Mouse (Mus musculus) hindbrain, embryonic 12.5 days (tissue): ENCODE results near the gene Rnf19b. TPM values are rescaled to one million over a fixed set of nuclear protein-coding genes. Genes with fewer than 3 reads are reported as not detected.

Experiments used
- ATAC-seq: fragments of 200-750 bp; cut with Nextera tagmentation; 2 replicates; pipeline ENCODE4 v1.8.0; 2017; ENCODE audit warnings: moderate TSS enrichment; ENCODE audit not compliant: low FRiP score
- H3K27ac ChIP-seq: fragments of 300-500 bp; sonication (generic); 2 replicates; pipeline ENCODE4 v1.5.1; 2016; ENCODE audit warnings: mild to moderate bottlenecking
- H3K27me3 ChIP-seq: fragments of 300-500 bp; sonication (generic); 2 replicates; pipeline ENCODE4 v1.6.1; 2016; ENCODE audit warnings: mild to moderate bottlenecking
- H3K36me3 ChIP-seq: fragments of 300-500 bp; sonication (generic); 2 replicates; pipeline ENCODE4 v1.6.1; 2016; ENCODE audit warnings: mild to moderate bottlenecking
- H3K4me1 ChIP-seq: fragments of 300-500 bp; sonication (generic); 2 replicates; pipeline ENCODE4 v1.6.1; 2016
- H3K4me2 ChIP-seq: fragments of 300-500 bp; sonication (generic); replicated peaks from 2 replicates; pipeline ENCODE4 v1.6.1; 2016; ENCODE audit warnings: mild to moderate bottlenecking
- H3K4me3 ChIP-seq: fragments of 300-500 bp; sonication (generic); 2 replicates; pipeline ENCODE4 v1.5.1; 2016; ENCODE audit warnings: mild to moderate bottlenecking
- H3K9ac ChIP-seq: fragments of 300-500 bp; sonication (generic); 2 replicates; pipeline ENCODE4 v1.6.1; 2016; ENCODE audit warnings: mild to moderate bottlenecking, moderate library complexity
- H3K9me3 ChIP-seq: fragments of 300-500 bp; sonication (generic); replicated peaks from 2 replicates; pipeline ENCODE4 v1.6.1; 2016; ENCODE audit warnings: mild to moderate bottlenecking
- WGBS: fragments of 180-500 bp; shearing (Covaris S2); methylation state at CpG from one replicate; pipeline ENCODE4 v1.1.7; 2016; 5-methylcytosine and 5-hydroxymethylcytosine counted together
- polyA plus RNA-seq: library from polyadenylated mRNA; unstranded; fragments of >200 nt; fragmentation: Nextera tagmentation; extraction: Ambion mirVana; gene quantifications from 2 replicates; pipeline ENCODE4 v1.2.1, GENCODE M21; 2016

Rnf19b gene
- polyA plus RNA-seq, 1 experiment from 2014 or later, result 17.7 TPM

GRCm38 (mm10) chr4:129116703-129117102 is 58.6 kb downstream of the Rnf19b start:
- Histone ChIP-seq H3K9ac (no peak overlapping the region), H3K36me3 (no peaks in the 10 kb centered on the region), H3K4me1 (peaks cover 46% of the 10 kb centered on the region), H3K9me3 (no peaks in the 10 kb centered on the region), H3K27ac (no peak overlapping the region), H3K4me3 (no peak overlapping the region), H3K4me2 (no peak overlapping the region), H3K27me3 (peaks cover 34% of the 10 kb centered on the region)
- ATAC-seq, result no peak
- WGBS, result 95% methylated on average over 8 of the region's 8 CpGs

- no peak for ATAC-seq
- Histone ChIP-seq H3K4me1 (peaks cover 39% of the 10 kb centered on the region), H3K27me3 (peaks cover 46% of the 10 kb centered on the region), H3K4me3 (no peak overlapping the region), H3K36me3 (no peaks in the 10 kb centered on the region), H3K9ac (no peak overlapping the region), H3K27ac (no peak overlapping the region), H3K4me2 (no peak overlapping the region), H3K9me3 (no peaks in the 10 kb centered on the region)
- 87% methylated on average over 14 of the region's 14 CpGs for WGBS
Observed at GRCm38 (mm10) chr4:129117720-129118510, 59.8 kb downstream of the Rnf19b start.

- peaks cover 59% of the 10 kb centered on the region for H3K27me3 ChIP-seq
- H3K9me3 ChIP-seq, result no peaks in the 10 kb centered on the region
- ATAC-seq, result no peak
- H3K27ac ChIP-seq, result no peak overlapping the region
- H3K36me3 ChIP-seq, result no peaks in the 10 kb centered on the region
- peaks cover 36% of the 10 kb centered on the region for H3K4me1 ChIP-seq
- 0 out of 2 replicates have a peak overlapping the region, but pooled peaks have one; percentile 92 for H3K4me2 ChIP-seq
- WGBS, result 71% methylated on average over 10 of the region's 10 CpGs
- H3K9ac ChIP-seq, result no peak overlapping the region
- H3K4me3 ChIP-seq, result no peak overlapping the region
Observed at GRCm38 (mm10) chr4:129119708-129120107, 61.6 kb downstream of the Rnf19b start.

- Histone ChIP-seq H3K27me3 (peaks cover 68% of the 10 kb centered on the region), H3K4me3 (peak overlapping the region; percentile 47), H3K9ac (peak overlapping the region; percentile 65), H3K4me1 (peaks cover 37% of the 10 kb centered on the region), H3K36me3 (no peaks in the 10 kb centered on the region), H3K27ac (no peak overlapping the region), H3K4me2 (peak overlapping the region; percentile 92), H3K9me3 (no peaks in the 10 kb centered on the region)
- ATAC-seq, result peak; percentile 49; the same call in 1 of the 2 replicates
- WGBS, result under 1% methylated on average over 46 of the region's 59 CpGs
Observed at GRCm38 (mm10) chr4:129120520-129121445, 62.7 kb downstream of the Rnf19b start.

GRCm38 (mm10) chr4:129121569-129122086 is 63.6 kb downstream of the Rnf19b start, which contains the start of gene Hpca:
Gene Hpca, minus strand, starts transcription at chr4:129122036.
- no peaks in the 10 kb centered on the region for H3K9me3 ChIP-seq
- 0 out of 2 replicates have a peak, but pooled peaks have one; percentile 1 for ATAC-seq
- H3K27ac ChIP-seq, result 0 out of 2 replicates have a peak within 1 kb of the TSS, but pooled peaks have one; percentile 13
- H3K4me3 ChIP-seq, result peak within 1 kb of the TSS; percentile 47
- peak within 1 kb of the TSS; percentile 92 for H3K4me2 ChIP-seq
- H3K27me3 ChIP-seq, result peaks cover 68% of the 10 kb centered on the region
- WGBS, result 0% methylated on average over 16 of the region's 17 CpGs
- H3K36me3 ChIP-seq, result no peaks in the 10 kb centered on the region
- peaks cover 39% of the 10 kb centered on the region for H3K4me1 ChIP-seq
- peak within 1 kb of the TSS; percentile 65 for H3K9ac ChIP-seq

- no peaks in the 10 kb centered on the region for H3K9me3 ChIP-seq
- H3K4me2 ChIP-seq, result peak overlapping the region; percentile 92; the same call in 1 of the 2 replicates
- no peaks in the 10 kb centered on the region for H3K36me3 ChIP-seq
- H3K9ac ChIP-seq, result no peak overlapping the region
- H3K27me3 ChIP-seq, result peaks cover 68% of the 10 kb centered on the region
- H3K4me1 ChIP-seq, result peaks cover 39% of the 10 kb centered on the region
- no peak overlapping the region for H3K4me3 ChIP-seq
- ATAC-seq, result no peak
- 0 out of 2 replicates have a peak overlapping the region, but pooled peaks have one; percentile 13 for H3K27ac ChIP-seq
- WGBS, result 39% methylated on average over 9 of the region's 9 CpGs
Observed at GRCm38 (mm10) chr4:129122107-129122506, 64.0 kb downstream of the Rnf19b start.

- Histone ChIP-seq H3K27ac (no peak overlapping the region), H3K36me3 (no peaks in the 10 kb centered on the region), H3K27me3 (peaks cover 68% of the 10 kb centered on the region), H3K4me1 (peaks cover 39% of the 10 kb centered on the region), H3K9ac (no peak overlapping the region), H3K4me3 (no peak overlapping the region), H3K9me3 (no peaks in the 10 kb centered on the region), H3K4me2 (no peak overlapping the region)
- 38% methylated on average over 8 of the region's 8 CpGs for WGBS
- no peak for ATAC-seq
Observed at GRCm38 (mm10) chr4:129122719-129123118, 64.6 kb downstream of the Rnf19b start.

GRCm38 (mm10) chr4:129124652-129125146 is 66.6 kb downstream of the Rnf19b start:
- H3K36me3 ChIP-seq, result no peaks in the 10 kb centered on the region
- H3K4me3 ChIP-seq, result no peak overlapping the region
- H3K27ac ChIP-seq, result peak overlapping the region; percentile 35; the same call in 1 of the 2 replicates
- WGBS, result 6% methylated on average over 13 of the region's 13 CpGs
- peaks cover 58% of the 10 kb centered on the region for H3K4me1 ChIP-seq
- H3K9me3 ChIP-seq, result no peaks in the 10 kb centered on the region
- peak; percentile 29; the same call in 1 of the 2 replicates for ATAC-seq
- peaks cover 54% of the 10 kb centered on the region for H3K27me3 ChIP-seq
- peak overlapping the region; percentile 30 for H3K4me2 ChIP-seq
- H3K9ac ChIP-seq, result no peak overlapping the region

GRCm38 (mm10) chr4:129125736-129126451 is 67.8 kb downstream of the Rnf19b start:
- peak overlapping the region; percentile 30 for H3K4me2 ChIP-seq
- H3K9me3 ChIP-seq, result no peaks in the 10 kb centered on the region
- peaks cover 65% of the 10 kb centered on the region for H3K4me1 ChIP-seq
- peaks cover 42% of the 10 kb centered on the region for H3K27me3 ChIP-seq
- no peaks in the 10 kb centered on the region for H3K36me3 ChIP-seq
- no peak overlapping the region for H3K27ac ChIP-seq
- no peak for ATAC-seq
- 17% methylated on average over 19 of the region's 19 CpGs for WGBS
- H3K4me3 ChIP-seq, result no peak overlapping the region
- no peak overlapping the region for H3K9ac ChIP-seq

- no peak for ATAC-seq
- no peaks in the 10 kb centered on the region for H3K9me3 ChIP-seq
- H3K4me3 ChIP-seq, result no peak overlapping the region
- no peaks in the 10 kb centered on the region for H3K36me3 ChIP-seq
- peaks cover 50% of the 10 kb centered on the region for H3K4me1 ChIP-seq
- peaks cover 23% of the 10 kb centered on the region for H3K27me3 ChIP-seq
- H3K9ac ChIP-seq, result no peak overlapping the region
- H3K4me2 ChIP-seq, result no peak overlapping the region
- H3K27ac ChIP-seq, result no peak overlapping the region
- WGBS, result 61% methylated on average over 13 of the region's 13 CpGs
Observed at GRCm38 (mm10) chr4:129128582-129129338, 70.7 kb downstream of the Rnf19b start.

- no peak for ATAC-seq
- 47% methylated on average over 9 of the region's 9 CpGs for WGBS
- H3K9ac ChIP-seq, result no peak overlapping the region
- H3K27ac ChIP-seq, result no peak overlapping the region
- H3K36me3 ChIP-seq, result no peaks in the 10 kb centered on the region
- H3K4me3 ChIP-seq, result no peak overlapping the region
- H3K4me2 ChIP-seq, result no peak overlapping the region
- H3K9me3 ChIP-seq, result no peaks in the 10 kb centered on the region
- peaks cover 49% of the 10 kb centered on the region for H3K4me1 ChIP-seq
- peaks cover 21% of the 10 kb centered on the region for H3K27me3 ChIP-seq
Observed at GRCm38 (mm10) chr4:129129387-129129786, 71.3 kb downstream of the Rnf19b start.
